Mouse (Mus musculus): ENCODE measurements around the gene Gpc1.
A peak's percentile ranks its signal among the peaks of the same experiment; 100 is the strongest.

Gene Gpc1

DNA sequence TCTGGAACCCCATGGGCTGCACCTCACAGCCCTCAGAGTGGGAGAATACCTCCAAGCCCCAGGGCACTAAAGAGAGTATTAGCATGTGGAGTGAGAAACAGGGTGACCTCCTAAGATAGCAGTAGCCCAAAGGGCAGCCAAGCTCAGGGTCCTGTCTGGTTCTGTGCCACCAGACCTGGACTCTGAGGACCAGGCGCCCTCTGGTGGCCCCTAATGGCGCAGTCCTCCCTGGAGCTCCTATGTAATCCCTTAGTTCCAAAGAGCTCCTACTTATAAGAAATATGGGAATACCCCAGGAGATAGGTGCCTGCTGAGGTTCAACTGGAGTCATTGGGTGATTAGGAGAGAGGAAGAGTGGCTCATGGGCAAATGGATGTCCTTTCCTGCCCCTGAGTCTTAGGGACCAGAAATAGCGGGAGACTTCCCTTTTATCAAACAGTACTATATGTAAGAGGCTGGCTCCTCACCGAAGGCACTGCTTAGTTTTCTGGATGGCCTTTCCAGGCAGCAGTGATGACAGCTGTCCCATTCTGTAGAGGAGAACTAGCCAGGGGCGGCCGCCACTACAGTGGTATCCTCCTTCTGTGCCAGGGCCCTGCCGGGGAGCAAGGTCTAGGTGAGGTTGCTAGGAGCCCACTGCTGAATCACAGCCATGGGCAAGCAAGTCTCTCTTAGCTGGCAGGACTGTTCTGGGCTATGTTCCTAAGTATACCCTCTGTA is 2.7 kb downstream of the Gpc1 start:
- peak; percentile 61 for DNase-seq (ENCODE audit: low spot score)

DNA sequence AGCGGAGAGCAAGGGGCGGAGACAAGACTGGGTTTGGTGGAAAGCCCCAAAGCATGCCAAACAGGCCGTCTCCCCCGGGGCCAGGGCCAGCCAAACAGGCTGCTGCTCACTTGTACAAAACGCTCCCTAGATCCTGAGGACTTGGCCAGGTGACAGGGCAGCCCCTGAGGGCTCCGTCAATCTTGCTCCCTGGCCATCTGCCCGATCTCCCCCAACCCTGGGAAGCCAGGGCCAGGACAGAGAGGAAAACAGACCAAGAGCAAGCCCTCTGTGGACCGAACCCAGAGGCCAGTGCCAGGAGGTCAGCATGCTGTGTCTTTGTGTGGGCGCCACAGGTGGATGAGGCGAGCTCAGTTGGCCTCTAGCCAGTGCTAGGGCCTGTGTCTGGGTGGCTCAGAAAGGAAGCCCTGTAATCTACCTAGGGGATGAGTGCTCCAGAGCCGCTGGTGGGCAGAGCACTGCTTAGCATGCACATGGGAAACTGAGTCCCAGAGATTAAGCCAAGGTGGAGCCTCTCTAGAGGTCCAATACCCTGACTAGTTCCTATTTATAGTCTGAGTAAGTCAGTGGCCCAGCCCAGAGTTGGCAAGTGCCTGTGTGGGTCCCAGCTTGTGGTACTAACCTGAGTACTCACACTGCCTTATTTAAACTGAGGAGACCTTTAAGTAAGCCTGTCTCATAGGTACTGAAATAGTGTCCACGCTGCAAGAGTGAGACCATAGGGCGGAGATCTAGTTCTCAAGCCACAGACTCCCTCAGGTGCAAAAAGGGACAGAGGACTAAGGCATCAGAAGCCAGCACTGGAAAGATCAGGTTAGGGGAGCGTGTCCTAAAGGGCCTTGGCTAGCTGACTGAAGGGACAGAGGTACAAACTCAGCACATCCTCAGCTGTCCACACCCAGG is 6.7 kb downstream of the Gpc1 start:
- no peak for DNase-seq (ENCODE audit: low spot score)

DNA sequence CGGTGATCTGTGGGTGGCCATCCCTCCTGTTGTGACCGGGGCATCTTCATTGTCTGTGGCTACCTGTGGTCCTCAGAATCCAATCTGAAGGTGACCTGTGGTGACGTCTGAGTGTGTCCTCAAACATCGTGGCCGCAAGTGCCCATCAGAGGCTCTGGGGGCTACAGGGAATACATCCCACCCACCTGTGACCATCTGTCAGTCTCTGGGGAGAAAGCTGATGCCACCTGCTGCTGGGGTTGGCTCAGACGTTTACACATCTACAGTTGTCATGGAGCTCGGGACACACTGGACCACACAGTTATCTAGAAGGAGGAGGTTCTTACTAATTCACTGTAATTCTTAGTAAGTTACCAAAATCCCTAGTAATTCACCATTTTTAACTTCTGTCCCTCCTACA is 7.8 kb downstream of the Gpc1 start:
- DNase-seq (ENCODE audit: low spot score) = no peak

DNA sequence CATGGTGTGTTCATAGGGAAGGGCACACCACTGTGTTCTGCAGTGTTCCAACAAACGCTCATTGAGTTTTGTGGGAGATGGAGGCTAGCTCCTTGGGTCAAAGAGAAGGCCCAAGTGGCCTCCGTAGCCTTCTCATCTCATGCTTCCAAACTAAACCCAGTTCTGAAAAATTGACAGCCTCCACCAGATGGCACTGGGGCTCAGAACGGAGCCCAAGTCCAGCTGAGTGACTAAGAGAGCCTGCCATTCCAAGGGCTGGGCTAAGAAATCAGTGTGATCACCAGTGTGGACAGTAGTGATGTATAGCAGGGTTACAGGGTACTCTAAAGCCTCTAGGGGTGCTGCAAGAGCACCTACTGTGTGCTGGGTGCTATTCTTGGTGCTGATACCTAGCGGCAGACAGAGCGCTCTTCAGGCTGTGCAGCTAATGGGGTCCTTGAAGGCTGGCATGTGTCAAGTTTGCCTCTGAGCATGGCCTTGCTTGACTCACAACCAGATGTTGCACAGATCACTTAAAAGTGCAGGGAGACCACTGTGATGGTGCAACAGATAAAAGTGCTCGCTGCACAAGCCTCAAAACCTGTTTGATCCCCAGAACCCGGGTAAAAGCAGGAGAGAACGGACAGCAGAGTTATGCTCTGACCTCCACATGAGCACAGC is 8.9 kb downstream of the Gpc1 start:
- DNase-seq (ENCODE audit: low spot score) = no peak

DNA sequence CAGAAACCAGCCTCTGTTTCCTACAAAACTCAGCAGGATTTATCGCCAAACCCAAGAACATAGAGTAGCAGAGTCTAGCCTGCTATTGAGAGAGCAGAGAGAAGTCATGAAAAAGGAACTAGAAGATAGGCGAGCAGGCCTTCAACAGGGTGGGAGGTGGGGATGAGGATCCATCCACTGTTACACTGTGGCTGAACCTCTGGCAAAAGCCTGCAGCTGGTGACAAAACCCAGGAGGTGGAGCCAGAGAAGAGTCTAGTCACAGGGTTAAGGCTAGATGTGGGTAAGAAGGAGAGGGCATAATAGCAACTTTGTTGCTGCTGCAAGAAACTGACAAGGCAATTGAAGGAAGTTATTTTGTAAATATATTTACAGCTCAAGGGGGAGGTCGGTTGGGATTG is 10.0 kb downstream of the Gpc1 start:
- no peak for DNase-seq (ENCODE audit: low spot score)

DNA sequence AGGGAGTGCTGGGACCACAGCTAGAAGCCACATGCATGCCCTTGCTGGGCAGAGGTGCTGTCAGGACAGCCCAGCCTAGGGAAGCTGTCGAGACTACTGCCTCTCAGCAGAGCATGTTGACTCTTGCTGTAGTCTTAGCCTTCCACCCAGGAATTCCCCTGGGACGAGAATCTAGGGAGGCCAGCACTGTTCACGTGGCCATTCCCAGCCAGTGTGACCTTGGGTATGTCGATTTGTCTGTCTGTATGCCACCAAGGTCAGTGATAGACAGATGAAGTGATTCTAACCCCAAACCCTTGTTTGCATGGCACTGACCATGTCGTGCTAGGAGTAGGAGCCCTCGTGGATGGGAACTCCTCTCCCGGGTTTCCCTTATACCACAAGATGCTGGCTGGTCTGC is 14.4 kb downstream of the Gpc1 start:
- no peak for DNase-seq (ENCODE audit: low spot score)

DNA sequence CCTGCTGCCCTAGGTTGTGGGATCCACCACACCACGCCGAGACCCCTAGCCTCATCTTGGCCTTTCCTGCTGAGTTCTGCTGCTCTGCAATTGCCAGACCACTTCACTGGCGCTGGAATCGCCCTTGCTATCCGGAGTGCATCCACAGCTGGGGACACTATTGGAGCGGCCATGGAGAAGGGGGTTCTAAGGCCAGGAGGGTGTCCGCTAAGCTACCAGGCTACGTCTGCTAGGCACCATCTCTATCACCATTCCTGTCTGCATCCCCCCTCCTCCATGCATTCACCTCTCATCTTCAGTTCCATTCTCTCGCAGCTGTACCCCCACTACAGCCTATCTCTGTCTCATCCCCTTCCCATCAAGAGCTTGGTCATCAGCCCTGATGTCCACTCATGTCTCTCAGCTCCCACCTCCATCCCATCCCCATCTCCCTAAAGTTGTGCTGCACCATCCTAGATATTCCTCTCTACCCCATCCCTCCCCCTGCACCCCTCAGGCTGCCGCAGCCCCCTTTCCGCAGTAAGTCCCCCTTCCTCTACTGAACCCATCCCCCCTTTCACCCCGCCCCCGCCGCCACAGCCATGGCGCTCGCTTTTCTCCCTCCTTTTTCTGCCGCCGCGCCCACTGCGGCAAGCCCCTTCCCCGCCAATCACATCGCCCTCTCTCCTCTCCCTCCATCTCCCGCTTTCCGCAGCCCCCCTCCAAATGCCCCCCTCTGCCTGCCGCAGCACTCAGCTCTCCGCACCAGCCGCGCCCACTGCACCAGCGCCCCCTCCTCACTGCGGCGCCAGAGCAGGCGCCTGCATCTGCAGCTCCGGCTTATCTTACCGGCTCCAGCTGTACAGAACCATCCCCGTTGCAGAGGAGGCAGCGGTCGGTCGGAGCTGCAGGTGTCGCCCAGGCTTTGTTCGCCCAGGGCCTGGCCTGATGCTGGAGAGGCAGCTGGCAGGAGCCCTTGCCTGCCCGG is 16.7 kb downstream of the Gpc1 start:
- no peak for DNase-seq (ENCODE audit: low spot score)

DNA sequence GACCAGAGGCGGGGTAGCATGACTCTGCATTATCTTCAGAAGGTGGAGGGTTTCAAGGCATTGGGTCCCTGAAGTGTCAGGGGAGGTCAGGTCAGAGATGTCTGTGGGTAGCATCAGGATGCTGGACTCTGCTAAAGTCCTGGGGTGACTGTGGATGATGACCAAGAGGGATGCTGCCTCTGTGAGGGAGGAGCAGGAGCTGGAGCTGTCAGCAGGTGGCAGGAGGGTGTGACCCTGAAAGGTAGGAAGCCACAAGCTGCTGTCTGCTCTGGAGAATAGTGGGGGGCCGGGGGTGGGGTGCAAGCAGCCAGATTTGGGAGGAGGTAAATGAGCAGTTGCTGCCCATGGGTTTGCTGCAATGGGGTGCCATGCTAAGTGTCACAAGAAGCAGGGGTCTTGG is 18.0 kb downstream of the Gpc1 start:
- DNase-seq (ENCODE audit: low spot score) = no peak

DNA sequence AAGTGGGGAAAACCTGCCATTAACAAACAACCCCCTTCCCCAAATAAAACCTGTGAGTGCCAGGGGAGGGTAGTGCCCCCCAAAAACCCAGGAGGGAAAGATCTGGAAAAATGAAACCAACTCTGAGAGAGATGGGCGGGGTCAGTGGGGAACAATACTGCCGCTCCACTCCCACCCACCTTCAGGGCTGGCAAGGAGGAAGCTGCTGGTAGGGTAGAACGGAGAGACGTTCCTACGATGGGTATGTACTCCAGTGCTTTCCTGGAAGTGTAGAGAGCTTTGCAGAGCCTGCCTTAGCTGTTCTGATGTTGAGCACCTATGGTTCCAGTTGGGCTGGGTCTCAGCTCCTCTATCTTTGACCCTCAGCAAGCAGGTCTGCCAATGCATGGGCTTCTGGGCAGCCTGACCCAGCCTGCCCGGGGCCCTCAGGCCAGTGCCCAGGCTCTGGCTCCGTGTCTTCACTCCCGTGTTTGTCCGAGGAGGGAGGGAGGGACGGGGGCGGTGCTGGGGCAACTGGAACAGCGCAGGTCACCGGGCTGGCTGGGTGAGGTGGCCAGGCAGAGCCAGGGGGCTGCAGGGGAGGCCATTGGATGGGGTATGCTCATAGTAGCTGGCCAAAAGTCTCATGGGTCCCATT is 18.6 kb downstream of the Gpc1 start:
- DNase-seq (ENCODE audit: low spot score) = no peak

DNA sequence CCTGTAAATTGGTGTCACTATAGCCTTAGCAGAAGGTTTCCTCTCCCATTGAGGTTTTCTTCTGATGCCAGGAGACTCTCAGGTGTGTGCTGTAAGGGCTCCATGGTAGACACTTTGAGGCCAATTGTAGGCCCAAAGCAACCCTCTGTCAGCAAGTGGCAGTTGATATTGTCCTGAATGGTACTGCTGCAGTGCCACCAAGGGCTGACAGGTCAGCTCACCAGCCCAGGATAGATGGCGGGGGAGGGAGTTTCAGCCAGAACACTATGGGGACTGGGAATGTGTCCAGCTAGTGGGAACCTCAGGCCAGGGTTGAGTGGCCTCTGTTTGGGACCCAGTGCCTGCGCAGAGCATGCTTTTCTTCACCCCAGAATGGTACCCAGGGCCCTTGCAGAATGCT is 21.0 kb downstream of the Gpc1 start:
- DNase-seq (ENCODE audit: low spot score) = no peak

DNA sequence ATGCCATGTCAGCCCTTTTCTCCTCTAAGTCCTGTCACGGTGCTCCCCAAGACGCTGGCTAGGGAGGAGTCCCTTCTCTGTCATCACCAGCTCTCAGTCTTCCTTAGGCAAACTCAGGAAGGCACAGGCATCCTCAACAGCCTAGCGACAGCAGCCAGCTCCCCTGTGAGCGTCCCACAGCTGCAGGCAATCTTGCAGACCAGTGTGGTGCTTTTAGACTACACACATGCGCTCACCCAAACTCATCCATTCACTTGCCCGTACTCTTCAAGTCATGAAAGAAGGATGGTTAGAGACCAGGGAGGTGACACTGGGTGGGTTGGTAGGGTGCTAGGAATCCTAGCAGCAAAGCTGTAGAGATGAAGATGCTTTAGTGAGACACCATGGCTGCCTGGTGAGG is 30.1 kb downstream of the Gpc1 start:
- DNase-seq (ENCODE audit: low spot score) = no peak

DNA sequence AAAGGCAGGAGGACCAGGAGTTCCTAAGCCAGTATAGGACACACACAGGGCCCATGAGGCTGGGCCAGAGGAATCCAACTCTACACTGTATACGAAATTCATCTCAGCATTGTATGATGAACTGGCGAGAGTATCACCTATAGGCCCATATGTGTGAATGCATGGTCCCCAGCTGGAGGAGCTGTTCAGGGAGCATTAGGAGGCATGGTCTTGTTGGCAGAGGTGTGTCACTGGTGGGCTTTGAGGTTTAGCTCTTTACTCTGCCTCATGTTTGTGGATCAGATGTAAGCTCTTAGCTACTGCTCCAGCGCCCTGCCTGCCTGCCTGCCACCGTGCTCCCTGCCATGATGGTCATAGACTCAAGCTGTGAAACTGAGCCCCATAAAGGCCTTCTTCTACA is 31.8 kb downstream of the Gpc1 start:
- no peak for DNase-seq (ENCODE audit: low spot score)

DNA sequence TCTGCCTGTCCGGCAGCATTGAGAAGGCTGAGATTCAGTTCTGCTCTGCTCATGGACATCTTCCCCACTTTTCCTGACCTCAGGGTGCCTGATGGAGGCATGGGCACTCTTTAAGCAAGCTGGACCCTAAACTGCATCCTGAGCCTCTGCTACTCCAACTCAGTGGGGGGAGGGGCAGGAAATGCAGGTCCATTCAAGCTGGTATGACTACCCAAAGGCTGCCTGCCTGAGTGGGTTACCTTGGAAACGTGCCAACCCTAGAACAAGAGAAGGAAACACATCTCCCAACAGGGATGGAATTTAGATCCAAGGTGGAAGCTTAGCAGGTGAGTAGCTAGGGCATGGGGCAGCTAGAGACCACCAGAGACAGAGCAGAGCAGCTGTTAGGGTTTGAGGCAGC is 34.7 kb downstream of the Gpc1 start:
- no peak for DNase-seq (ENCODE audit: low spot score)

DNA sequence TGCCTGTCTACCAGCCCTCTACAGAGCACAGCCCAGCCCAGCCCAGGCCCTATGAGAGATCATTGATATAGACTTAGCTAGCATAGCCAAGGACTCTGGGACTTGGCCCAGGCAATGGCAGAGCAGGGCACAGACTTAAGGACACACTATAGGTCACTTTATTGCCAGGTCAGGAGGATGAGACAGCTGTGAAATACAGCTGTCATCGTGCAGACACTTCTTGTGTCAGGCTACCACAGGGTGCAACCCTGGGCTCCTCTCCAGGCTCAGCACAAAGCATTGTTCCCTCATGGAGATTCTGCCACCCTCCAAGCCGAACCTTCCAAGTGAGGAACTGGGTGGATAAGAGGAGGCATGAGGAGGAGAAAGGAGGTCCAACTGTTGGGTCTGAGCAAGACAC is 38.5 kb downstream of the Gpc1 start:
- DNase-seq (ENCODE audit: low spot score) = no peak

DNA sequence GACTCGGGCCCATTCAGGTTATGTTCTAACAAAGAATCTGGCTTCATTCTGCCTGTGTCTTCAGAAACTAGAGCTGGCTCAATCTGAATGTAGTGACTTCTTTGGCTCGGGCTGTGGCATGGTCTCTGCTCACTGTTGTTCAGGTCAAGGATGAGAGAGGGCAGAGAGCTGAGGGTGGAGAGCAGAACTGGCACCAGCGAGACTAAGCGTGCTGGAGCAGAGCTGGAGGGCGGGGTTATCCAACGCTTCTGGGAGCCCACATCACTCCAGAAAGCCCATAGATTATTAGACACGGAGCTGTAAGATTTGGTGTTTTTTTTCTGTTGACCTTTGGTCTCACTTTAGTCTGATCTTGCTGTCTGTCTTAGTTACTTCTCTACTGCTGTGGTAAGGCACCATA is 41.2 kb downstream of the Gpc1 start:
- no peak for DNase-seq (ENCODE audit: low spot score)

DNA sequence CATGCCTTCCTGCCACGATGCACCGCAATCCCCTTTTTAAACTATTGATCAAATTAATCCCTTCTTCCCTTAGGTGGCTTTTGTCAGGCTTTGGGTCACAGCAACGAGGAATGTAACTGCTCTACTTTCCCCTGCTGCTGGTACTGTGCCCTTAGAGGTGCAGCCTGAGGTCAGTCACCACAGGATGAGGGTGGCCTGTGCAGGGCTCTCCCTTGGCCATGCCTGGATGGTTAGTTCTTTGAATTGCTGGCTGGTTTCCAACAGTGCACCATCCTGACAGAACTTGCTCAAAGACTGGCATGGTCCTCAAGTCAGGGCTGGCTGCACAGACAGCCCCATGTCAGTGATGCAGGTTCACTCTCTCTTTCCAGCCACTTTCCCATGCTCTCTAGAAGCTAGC is 42.6 kb downstream of the Gpc1 start:
- DNase-seq (ENCODE audit: low spot score) = no peak

DNA sequence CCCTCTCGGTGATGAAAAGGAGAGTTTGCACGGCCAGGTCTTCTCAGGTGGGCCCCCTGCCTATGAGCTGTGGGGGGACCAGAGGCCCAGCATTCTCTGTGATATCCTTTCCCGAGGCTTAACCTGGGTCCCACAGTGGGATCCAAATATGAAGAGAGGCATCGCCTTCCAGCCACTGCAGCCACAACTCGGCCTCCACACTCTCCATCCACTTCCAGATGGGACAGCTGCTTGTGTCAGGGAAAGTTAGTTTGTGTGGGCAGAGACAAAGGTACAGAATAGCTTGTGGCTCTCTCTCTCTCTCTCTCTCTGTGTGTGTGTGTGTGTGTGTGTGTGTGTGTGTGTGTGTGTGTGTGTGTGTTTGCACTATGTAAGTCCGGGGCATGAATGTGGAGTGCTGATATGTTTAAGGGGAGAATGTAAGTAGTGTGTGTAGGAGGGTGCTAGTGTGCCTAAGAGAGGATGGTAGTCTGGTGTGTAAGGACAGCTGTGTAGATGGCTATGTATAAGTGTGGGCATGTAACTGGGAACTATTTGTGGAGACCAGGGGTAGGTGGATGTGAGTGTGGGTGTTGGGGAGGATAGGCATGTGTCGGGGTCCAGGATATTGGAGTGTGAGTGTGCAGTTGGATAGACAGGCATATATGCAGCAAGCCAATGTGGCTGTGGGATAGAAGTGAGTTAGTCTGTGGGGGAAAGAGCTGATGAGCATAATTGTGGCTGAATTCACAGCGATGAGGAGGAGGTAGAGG is 44.1 kb downstream of the Gpc1 start:
- no peak for DNase-seq (ENCODE audit: low spot score)

DNA sequence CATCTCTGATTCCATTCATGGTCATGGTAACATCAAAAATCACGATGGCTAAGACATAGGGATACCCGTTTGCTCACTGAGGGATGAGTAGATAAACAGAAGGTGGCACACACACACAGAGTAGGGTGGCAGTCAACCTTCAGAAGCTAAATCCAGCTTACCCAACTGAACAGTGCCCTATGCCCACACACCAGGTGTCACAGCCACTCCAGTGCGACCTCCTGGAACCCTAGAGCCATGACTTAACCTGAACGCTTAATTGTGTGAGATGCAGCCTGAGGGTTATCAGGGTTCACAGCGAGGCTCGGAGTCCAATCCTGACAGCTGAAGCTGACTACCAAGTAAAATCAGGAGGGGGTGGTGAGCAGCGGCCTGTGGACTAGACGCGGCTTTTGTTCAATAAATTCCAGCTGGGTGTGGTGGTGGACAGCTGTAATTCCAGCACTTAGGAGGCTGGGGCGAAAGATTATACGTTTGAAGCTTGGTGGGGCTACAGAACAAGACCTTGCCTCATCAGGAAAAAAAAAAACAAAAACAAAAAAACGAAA is 46.1 kb downstream of the Gpc1 start:
- DNase-seq (ENCODE audit: low spot score) = no peak

DNA sequence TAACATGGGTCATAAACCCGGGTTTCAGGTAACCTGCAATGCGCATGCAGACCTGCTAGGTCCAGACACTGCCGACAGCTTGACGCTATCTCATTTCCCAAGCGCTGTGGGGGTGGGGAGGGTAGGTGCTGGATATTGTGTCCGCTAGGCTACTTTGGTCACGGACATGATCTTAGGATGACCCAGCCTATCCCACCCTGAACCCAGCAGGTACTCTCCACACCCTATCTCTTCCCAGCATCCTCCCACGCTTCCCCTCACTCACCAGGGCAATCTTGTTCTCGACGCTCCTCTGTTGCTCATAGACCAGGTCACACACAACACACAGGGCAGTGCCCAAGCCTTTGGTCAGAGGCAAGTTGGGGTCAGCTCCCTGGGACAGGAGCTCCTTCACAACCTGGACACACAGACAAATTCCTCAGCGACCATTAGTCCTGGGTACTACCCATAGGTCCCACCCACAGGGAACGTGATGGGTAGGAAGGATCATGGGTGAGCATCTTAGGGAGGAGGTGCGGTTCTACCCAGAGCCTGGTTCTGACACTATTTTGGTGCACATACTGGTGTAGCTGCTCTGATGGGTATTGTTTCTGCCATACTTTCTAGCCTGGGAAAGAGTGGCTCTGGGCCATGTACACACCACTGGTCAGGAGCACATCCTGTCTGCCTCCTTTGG is 46.8 kb downstream of the Gpc1 start:
- no peak for DNase-seq (ENCODE audit: low spot score)

DNA sequence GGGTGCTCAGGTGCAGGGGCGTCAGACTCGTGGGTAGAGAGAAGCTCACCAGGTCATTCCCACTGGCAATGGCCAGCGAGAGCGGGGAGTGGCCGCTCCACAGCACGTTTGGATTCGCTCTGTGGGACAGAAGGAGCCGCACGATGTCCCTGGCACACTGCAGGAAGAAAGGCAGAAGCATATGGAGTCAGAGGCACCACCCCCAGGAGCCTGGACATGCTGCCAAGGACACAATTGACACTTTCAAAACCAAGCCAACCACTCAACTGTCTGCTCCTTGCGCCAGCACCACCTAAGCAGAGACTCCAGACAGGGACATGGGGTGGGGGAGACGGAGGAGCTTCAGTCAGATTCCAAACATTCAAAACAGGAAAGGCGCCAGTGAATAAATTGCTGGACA is 47.8 kb downstream of the Gpc1 start:
- no peak for DNase-seq (ENCODE audit: low spot score)
